Mouse (Mus musculus) urinary bladder, postnatal 14 days (tissue): ENCODE results near the gene Olfr845.

Experiments
- DNase-seq: peaks from one replicate; pipeline ENCODE4 v3.0.0; 2021; ENCODE audit warnings: low spot score

Gene Olfr845

DNA sequence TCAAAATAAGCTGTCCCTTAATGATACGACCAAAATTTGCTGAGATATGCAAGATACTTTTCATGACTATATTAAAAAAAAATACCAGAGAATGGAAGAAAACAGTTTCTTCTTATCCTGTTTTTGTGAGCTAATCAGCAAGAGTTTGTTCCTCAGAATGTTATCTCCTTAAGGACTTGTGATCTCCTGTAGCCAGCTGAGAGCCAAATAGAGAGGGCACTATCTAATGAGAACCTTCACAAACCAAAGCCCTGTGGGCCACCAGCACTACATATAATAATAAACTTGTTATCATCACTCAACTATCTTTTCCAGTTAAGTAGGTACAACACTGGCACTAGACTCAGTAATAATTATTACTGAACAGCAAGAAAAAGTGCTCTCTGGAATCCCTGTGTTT is at the start of gene Olfr845:
Olfr845 (plus strand) TSS at position 301 of the 400 bp plus-strand sequence.
- no peak for DNase-seq

DNA sequence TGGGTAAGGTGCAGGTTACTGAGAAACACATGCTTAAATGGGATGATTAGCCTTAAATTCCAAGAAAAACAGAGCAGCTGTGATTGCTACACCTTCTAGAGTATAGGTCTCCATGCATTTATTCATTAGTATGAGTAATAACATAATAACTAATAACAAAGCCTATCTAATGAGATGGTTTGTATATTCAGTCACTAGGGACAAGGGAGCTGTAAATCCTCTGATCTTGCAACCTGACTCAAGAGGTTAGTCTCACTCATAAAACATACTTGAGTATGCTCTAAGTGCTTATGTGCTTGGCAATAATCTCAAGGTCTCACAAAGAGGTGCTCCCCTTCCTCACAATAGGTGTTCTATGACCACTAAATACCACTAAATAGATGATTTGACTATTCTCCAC is 20.2 kb upstream of the Olfr845 start, which contains the start of gene Olfr844:
Olfr844 (plus strand) TSS at position 301 of the 400 bp plus-strand sequence.
- DNase-seq, result no peak

DNA sequence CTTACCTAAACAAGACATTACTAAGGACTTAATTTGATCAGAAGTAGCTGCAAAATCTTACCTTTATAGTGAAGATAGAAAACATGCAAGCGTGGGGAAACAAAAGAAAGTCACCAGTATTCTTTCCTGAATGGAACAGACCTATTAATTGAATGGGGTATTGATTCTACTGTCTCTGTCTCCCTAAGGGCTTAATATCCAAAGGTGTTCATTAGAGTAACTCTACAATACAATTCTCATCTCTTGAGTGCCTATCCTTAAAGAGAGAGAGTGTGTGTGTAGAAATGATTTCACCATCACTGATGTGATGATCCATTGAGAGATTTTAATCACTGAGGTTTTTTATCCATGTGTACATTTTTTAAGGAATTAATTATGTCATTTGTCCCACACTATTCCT is 27.6 kb downstream of the Olfr845 start, which contains the start of gene Olfr846:
Olfr846 (minus strand) TSS at position 101 of the 400 bp plus-strand sequence.
- no peak for DNase-seq

DNA sequence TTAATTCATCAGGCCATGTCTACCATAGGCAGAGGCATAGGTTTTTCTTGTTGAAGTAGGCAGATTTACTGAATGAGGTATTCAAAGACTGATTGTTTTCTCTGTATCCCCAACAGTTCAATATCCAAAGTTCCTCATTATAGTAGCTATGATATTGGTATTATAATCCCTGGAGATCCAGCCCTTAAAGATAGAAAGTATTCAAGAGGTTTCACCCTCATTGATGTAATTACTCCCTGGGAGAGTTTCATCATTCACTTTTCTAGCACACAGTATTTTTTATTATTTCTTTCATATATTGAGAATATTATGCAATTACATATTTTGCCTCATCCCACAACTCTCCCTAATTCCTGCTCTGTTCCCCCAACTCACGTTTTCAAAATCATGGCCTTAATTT is 42.3 kb downstream of the Olfr845 start, which contains the start of gene Olfr847:
Olfr847 (minus strand) TSS at position 101 of the 400 bp plus-strand sequence.
- DNase-seq, result no peak
